Mouse (Mus musculus): ENCODE results near the gene Vrk1. TPM values are rescaled to one million over a fixed set of nuclear protein-coding genes. Genes with fewer than 3 reads are reported as not detected.

The Vrk1 gene
- polyA plus RNA-seq, 1 experiment from 2014 or later = 114 TPM

GRCm38 (mm10) chr12:106107272-106107671 lies 97.2 kb downstream of the Vrk1 start:
- H3K4me3 ChIP-seq (ENCODE audit: low read depth, low read length) = no peak overlapping the region
- ATAC-seq (replicated peaks; ENCODE audit: low FRiP score) = no peak
- H3K4me1 ChIP-seq (replicated peaks; ENCODE audit: control insufficient read depth, insufficient read depth, low read length) = no peaks in the 10 kb centered on the region
- no peak overlapping the region for H3K9ac ChIP-seq (ENCODE audit: low read length)
- H3K9me3 ChIP-seq (ENCODE audit: control insufficient read depth, low read length) = no peaks in the 10 kb centered on the region
- WGBS = 90% methylated on average over 14 of the region's 14 CpGs
- DNase-seq (ENCODE audit: low spot score) = no peak
- no peak overlapping the region for H3K4me2 ChIP-seq (ENCODE audit: low read depth, low read length, severe bottlenecking)
- H3K27ac ChIP-seq (ENCODE audit: low read depth, low read length) = no peak overlapping the region
- H3K36me3 ChIP-seq (ENCODE audit: control insufficient read depth, insufficient read depth, low read length) = no peaks in the 10 kb centered on the region
- no peaks in the 10 kb centered on the region for H3K27me3 ChIP-seq (ENCODE audit: control insufficient read depth, insufficient read depth, low read length)

- no peak for ATAC-seq (replicated peaks; ENCODE audit: low FRiP score)
- H3K9ac ChIP-seq (ENCODE audit: low read length) = no peak overlapping the region
- 35% methylated on average over 6 of the region's 6 CpGs for WGBS
Measured at GRCm38 (mm10) chr12:106115070-106115891, 105.3 kb downstream of the Vrk1 start.

GRCm38 (mm10) chr12:106115892-106116206 lies 105.8 kb downstream of the Vrk1 start:
- no peaks in the 10 kb centered on the region for H3K36me3 ChIP-seq (ENCODE audit: control insufficient read depth, insufficient read depth, low read length)
- 77% methylated on average over 5 of the region's 5 CpGs for WGBS
- no peak overlapping the region for H3K27ac ChIP-seq (ENCODE audit: low read depth, low read length)
- H3K4me3 ChIP-seq (ENCODE audit: low read depth, low read length) = no peak overlapping the region
- no peak overlapping the region for H3K9ac ChIP-seq (ENCODE audit: low read length)
- H3K9me3 ChIP-seq (ENCODE audit: control insufficient read depth, low read length) = no peaks in the 10 kb centered on the region
- H3K27me3 ChIP-seq (ENCODE audit: control insufficient read depth, insufficient read depth, low read length) = no peaks in the 10 kb centered on the region
- peaks cover 2% of the 10 kb centered on the region; the same call in 1 of the 2 replicates for H3K4me1 ChIP-seq (replicated peaks; ENCODE audit: control insufficient read depth, insufficient read depth, low read length)
- DNase-seq (ENCODE audit: low spot score) = no peak
- H3K4me2 ChIP-seq (ENCODE audit: low read depth, low read length, severe bottlenecking) = no peak overlapping the region
- no peak for ATAC-seq (replicated peaks; ENCODE audit: low FRiP score)

More at GRCm38 (mm10) chr12:106115070-106115891, 105.3 kb downstream of the Vrk1 start:
- Histone ChIP-seq H3K27me3 (ENCODE audit: control insufficient read depth, insufficient read depth, low read length) (no peaks in the 10 kb centered on the region), H3K4me2 (ENCODE audit: low read depth, low read length, severe bottlenecking) (no peak overlapping the region), H3K9me3 (ENCODE audit: control insufficient read depth, low read length) (no peaks in the 10 kb centered on the region), H3K4me3 (ENCODE audit: low read depth, low read length) (no peak overlapping the region), H3K27ac (ENCODE audit: low read depth, low read length) (no peak overlapping the region), H3K36me3 (ENCODE audit: control insufficient read depth, insufficient read depth, low read length) (no peaks in the 10 kb centered on the region), H3K4me1 (replicated peaks; ENCODE audit: control insufficient read depth, insufficient read depth, low read length) (peaks cover 2% of the 10 kb centered on the region; the same call in 1 of the 2 replicates)
- DNase-seq (ENCODE audit: low spot score) = peak; percentile 82

GRCm38 (mm10) chr12:106123276-106123675 lies 113.2 kb downstream of the Vrk1 start:
- 54% methylated on average over 14 of the region's 14 CpGs for WGBS
- no peak overlapping the region for H3K4me3 ChIP-seq (ENCODE audit: low read depth, low read length)
- no peak overlapping the region for H3K27ac ChIP-seq (ENCODE audit: low read depth, low read length)
- H3K27me3 ChIP-seq (ENCODE audit: control insufficient read depth, insufficient read depth, low read length) = no peaks in the 10 kb centered on the region
- no peak overlapping the region for H3K9ac ChIP-seq (ENCODE audit: low read length)
- H3K4me1 ChIP-seq (replicated peaks; ENCODE audit: control insufficient read depth, insufficient read depth, low read length) = no peaks in the 10 kb centered on the region
- no peaks in the 10 kb centered on the region; the same call in 1 of the 2 replicates for H3K9me3 ChIP-seq (ENCODE audit: control insufficient read depth, low read length)
- no peaks in the 10 kb centered on the region for H3K36me3 ChIP-seq (ENCODE audit: control insufficient read depth, insufficient read depth, low read length)
- no peak for ATAC-seq (replicated peaks; ENCODE audit: low FRiP score)
- no peak for DNase-seq (ENCODE audit: low spot score)
- no peak overlapping the region for H3K4me2 ChIP-seq (ENCODE audit: low read depth, low read length, severe bottlenecking)

- Histone ChIP-seq H3K27me3 (ENCODE audit: control insufficient read depth, insufficient read depth, low read length) (no peaks in the 10 kb centered on the region), H3K36me3 (ENCODE audit: control insufficient read depth, insufficient read depth, low read length) (no peaks in the 10 kb centered on the region), H3K9ac (ENCODE audit: low read length) (no peak overlapping the region), H3K4me1 (replicated peaks; ENCODE audit: control insufficient read depth, insufficient read depth, low read length) (no peaks in the 10 kb centered on the region), H3K4me2 (ENCODE audit: low read depth, low read length, severe bottlenecking) (no peak overlapping the region), H3K27ac (ENCODE audit: low read depth, low read length) (no peak overlapping the region), H3K9me3 (ENCODE audit: control insufficient read depth, low read length) (no peaks in the 10 kb centered on the region; the same call in 1 of the 2 replicates), H3K4me3 (ENCODE audit: low read depth, low read length) (no peak overlapping the region)
- 94% methylated on average over 3 of the region's 3 CpGs for WGBS
- DNase-seq (ENCODE audit: low spot score) (no peak), ATAC-seq (replicated peaks; ENCODE audit: low FRiP score) (no peak)
Measured at GRCm38 (mm10) chr12:106124581-106124980, 114.6 kb downstream of the Vrk1 start.

Other genes with a start within 250 kb of the Vrk1 start
- 222 and 256 TPM in 2 replicates for gene Papola, start 225.5 kb upstream of the Vrk1 start, polyA plus RNA-seq (2014; fragmentation: Nextera tagmentation; extraction: Ambion mirVana)